Mouse (Mus musculus): ENCODE measurements around the gene Ube3b.

DNA sequence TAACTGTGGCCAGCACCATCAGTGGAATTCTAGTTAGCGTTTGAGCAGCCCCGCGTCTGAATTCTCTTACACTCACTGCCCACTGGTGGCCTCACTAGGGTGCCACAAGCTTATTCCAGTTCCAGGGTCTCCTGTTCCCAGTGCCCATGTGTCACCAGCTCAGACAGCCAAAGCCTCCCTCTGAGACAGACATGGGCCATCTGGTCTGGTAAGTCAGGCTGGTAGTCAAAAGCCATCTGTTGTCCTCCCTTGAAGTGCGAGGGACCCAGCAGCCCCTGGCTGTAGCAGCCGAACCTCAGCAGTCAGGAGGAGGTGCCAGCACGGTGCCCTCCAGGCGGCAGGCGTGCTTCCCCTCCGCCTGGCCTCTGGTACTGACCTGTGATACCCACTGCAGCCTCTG, 75.9 kb downstream of the Ube3b start:
- TF ChIP-seq CTCF (IDR thresholded peaks at IDR 0.05; ENCODE audit: low read depth) (no peak), EP300 (optimal IDR thresholded peaks at IDR 0.05) (no peak)

Data from stomach, postnatal 0 days (tissue).